Mouse (Mus musculus): ENCODE data around the gene Prss29. TPM values are rescaled to one million over a fixed set of nuclear protein-coding genes. Genes with fewer than 3 reads are reported as not detected.

Prss29 gene
- polyA plus RNA-seq (2015; fragmentation: Nextera tagmentation; extraction: Ambion mirVana): not detected in 2 replicates

DNA sequence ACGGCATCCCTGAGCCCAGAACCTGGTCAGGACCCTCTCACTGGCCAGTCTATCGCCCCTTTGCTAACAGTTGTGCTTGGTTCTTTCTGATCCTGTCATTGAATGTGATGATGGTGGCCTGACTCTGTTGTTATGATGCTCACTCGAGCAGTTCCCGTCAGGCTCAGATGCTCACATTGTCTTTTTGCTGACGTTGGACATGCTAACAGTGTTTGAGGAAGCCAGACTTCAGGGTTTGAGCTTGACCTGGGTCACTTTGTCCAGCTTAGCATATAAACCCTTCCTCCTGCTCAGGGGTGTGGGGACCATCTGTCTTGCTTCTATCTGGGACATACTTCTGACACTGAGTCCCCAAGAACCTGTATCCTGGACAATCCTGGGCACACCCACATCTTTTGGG is at the start of gene Prss29:
Prss29 (plus strand) TSS at position 301 of the 400 bp plus-strand sequence.
- no peak within 1 kb of the TSS for H3K9ac ChIP-seq
- H3K27ac ChIP-seq: no peak within 1 kb of the TSS
- 83% methylated on average over 5 of the region's 5 CpGs for WGBS
- no peaks in the 10 kb centered on the region for H3K4me1 ChIP-seq (replicated peaks)
- H3K9me3 ChIP-seq: no peaks in the 10 kb centered on the region
- H3K36me3 ChIP-seq: no peaks in the 10 kb centered on the region
- no peak within 1 kb of the TSS for H3K4me3 ChIP-seq
- H3K27me3 ChIP-seq: 0 out of 2 replicates have a peak, but pooled peaks cover 2% of the 10 kb centered on the region
- no peak within 1 kb of the TSS for H3K4me2 ChIP-seq
- ATAC-seq (ENCODE audit: low FRiP score): no peak

- H3K27ac ChIP-seq: no peak overlapping the region
- no peaks in the 10 kb centered on the region for H3K27me3 ChIP-seq
- H3K4me2 ChIP-seq: peak overlapping the region; percentile 99
- H3K36me3 ChIP-seq: peaks cover 38% of the 10 kb centered on the region
- peak overlapping the region; percentile 99 for H3K4me3 ChIP-seq
- peaks cover 43% of the 10 kb centered on the region for H3K4me1 ChIP-seq (replicated peaks)
- ATAC-seq (ENCODE audit: low FRiP score): no peak
- WGBS: 95% methylated on average over 2 of the region's 2 CpGs
- H3K9ac ChIP-seq: peak overlapping the region; percentile 100
- no peaks in the 10 kb centered on the region for H3K9me3 ChIP-seq
Observed at GRCm38 (mm10) chr17:25270795-25271335, 47.6 kb upstream of the Prss29 start.

DNA sequence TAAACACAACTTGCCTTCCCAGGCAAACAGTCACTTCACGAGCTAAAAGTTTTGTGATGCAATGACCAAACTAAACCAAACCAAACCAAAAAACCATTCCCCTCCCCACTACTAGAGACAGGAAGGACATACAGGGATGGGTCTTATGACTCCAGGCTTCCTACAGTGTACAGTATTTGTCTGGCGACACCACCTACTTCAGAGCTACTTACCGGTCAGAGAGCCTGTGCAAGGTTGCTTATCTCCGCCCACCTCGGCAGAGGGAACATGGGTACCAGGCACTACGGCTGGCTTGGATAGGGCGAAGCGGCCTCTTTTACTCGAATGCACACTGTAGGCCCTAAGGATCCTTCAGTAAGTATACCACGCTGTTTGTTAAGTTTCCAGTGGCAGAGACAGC is 46.1 kb upstream of the Prss29 start:
- 1% methylated on average over 10 of the region's 10 CpGs for WGBS
- Histone ChIP-seq H3K4me1 (replicated peaks) (peaks cover 43% of the 10 kb centered on the region), H3K27me3 (no peaks in the 10 kb centered on the region; the same call in 1 of the 2 replicates), H3K4me2 (peak overlapping the region; percentile 99), H3K9me3 (no peaks in the 10 kb centered on the region), H3K4me3 (peak overlapping the region; percentile 99), H3K27ac (peak overlapping the region; percentile 99), H3K9ac (peak overlapping the region; percentile 100), H3K36me3 (peaks cover 23% of the 10 kb centered on the region)
- no peak for ATAC-seq (ENCODE audit: low FRiP score)

- peak; percentile 92 for ATAC-seq (ENCODE audit: low FRiP score)
Observed at GRCm38 (mm10) chr17:25272951-25273705, 45.3 kb upstream of the Prss29 start.

DNA sequence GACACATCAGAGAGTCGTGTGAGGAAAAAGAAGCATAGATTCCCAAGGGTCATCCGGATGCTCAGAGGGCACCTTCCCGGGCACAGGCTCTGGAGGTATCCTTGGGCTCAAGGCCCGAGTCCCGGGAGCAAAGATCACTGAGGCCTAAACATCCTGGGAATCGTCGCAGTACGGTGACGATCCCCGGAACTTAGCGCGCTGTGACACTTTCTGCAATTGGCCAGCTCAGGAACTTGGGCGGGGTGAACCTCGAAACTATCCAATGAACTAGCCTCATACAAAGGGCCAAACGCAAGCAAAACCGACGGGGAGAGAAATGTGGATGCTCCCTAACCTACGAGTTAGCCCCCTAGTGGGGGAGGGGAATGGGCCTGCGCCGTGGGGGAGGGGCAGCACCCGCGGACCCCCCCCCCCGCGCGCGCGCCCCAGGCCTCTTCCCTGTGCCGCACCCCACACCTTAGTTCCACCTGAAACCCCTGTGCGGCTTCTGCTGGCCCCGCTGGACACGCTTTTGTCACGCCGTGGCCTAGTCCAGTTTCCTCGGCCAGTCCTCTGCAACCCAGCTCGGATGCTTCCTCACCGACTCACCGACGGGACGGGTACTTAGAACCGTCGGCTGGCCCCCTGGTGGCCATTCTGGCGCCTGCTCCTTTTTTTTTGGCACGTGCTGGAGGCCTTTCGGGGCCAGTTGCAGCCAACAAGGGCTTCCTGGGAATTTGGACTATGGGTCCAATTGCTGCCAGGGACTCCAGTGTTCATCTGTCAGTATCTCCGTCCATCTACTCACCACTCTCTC is 44.5 kb upstream of the Prss29 start:
- peak; percentile 89 for ATAC-seq (ENCODE audit: low FRiP score)
- H3K4me2 ChIP-seq: peak overlapping the region; percentile 99
- peak overlapping the region; percentile 99 for H3K27ac ChIP-seq
- H3K9me3 ChIP-seq: no peaks in the 10 kb centered on the region
- H3K9ac ChIP-seq: peak overlapping the region; percentile 100
- WGBS: 1% methylated on average over 38 of the region's 45 CpGs
- peaks cover 4% of the 10 kb centered on the region; the same call in 1 of the 2 replicates for H3K27me3 ChIP-seq
- peaks cover 43% of the 10 kb centered on the region for H3K4me1 ChIP-seq (replicated peaks)
- H3K4me3 ChIP-seq: peak overlapping the region; percentile 99
- peaks cover 7% of the 10 kb centered on the region for H3K36me3 ChIP-seq

More at GRCm38 (mm10) chr17:25272951-25273705, 45.3 kb upstream of the Prss29 start:
- Histone ChIP-seq H3K4me3 (peak overlapping the region; percentile 99), H3K4me2 (peak overlapping the region; percentile 99), H3K36me3 (peaks cover 15% of the 10 kb centered on the region), H3K9ac (peak overlapping the region; percentile 100), H3K4me1 (replicated peaks) (peaks cover 43% of the 10 kb centered on the region), H3K9me3 (no peaks in the 10 kb centered on the region), H3K27ac (peak overlapping the region; percentile 99), H3K27me3 (peaks cover 4% of the 10 kb centered on the region; the same call in 1 of the 2 replicates)
- WGBS: under 1% methylated on average over 66 of the region's 92 CpGs

DNA sequence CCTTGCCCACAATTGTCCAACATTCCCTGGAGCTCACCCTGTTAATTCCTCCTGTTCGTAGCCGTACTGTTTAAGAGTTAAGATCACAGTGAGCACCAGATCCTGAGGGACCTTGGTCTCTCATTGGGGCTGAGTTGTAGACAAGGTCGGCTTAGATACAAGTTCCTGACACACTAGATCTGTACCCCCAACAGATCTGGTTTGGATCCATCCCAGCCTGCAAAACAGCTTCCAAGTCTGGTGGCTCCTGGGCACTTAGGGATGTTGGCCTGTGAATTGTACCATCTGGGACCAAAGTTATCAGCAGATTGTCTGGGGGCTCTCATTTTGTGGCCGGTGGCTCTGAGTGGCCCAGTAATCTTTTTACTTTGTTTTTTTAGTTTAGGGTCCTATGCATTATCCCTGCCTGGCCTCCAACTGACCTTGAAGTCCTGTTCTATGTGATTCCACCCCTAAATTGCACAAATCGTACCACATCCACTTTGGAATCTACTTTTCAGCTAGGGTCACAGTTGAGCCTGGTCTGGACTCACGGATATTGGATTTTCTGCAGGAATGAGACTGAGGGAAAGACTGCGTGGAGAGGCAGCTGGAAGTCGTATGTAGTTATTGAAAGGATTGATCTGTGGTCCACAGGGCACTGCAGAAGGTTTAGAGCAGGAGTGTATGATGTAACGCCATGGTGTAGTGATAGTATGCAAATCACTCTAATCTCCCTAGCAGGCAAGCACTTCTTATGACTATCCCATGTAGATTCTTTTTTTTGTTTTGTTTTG is 43.7 kb upstream of the Prss29 start, which contains the start of gene Ube2i:
Ube2i (minus strand) TSS at position 52 of the 776 bp plus-strand sequence.
- Histone ChIP-seq H3K9me3 (no peaks in the 10 kb centered on the region), H3K27ac (peak within 1 kb of the TSS; percentile 99), H3K36me3 (no peaks in the 10 kb centered on the region), H3K9ac (peak within 1 kb of the TSS; percentile 100), H3K27me3 (peaks cover 4% of the 10 kb centered on the region; the same call in 1 of the 2 replicates), H3K4me3 (peak within 1 kb of the TSS; percentile 99), H3K4me2 (peak within 1 kb of the TSS; percentile 99), H3K4me1 (replicated peaks) (peaks cover 37% of the 10 kb centered on the region)
- WGBS: 91% methylated on average over 9 of the region's 9 CpGs
- no peak for ATAC-seq (ENCODE audit: low FRiP score)

GRCm38 (mm10) chr17:25275833-25276232 is 42.6 kb upstream of the Prss29 start:
- Histone ChIP-seq H3K4me3 (no peak overlapping the region), H3K4me1 (replicated peaks) (peaks cover 26% of the 10 kb centered on the region), H3K9ac (no peak overlapping the region), H3K4me2 (no peak overlapping the region), H3K27ac (no peak overlapping the region), H3K27me3 (peaks cover 4% of the 10 kb centered on the region; the same call in 1 of the 2 replicates), H3K9me3 (no peaks in the 10 kb centered on the region), H3K36me3 (no peaks in the 10 kb centered on the region)
- no peak for ATAC-seq (ENCODE audit: low FRiP score)
- WGBS: 96% methylated on average over 3 of the region's 3 CpGs

DNA sequence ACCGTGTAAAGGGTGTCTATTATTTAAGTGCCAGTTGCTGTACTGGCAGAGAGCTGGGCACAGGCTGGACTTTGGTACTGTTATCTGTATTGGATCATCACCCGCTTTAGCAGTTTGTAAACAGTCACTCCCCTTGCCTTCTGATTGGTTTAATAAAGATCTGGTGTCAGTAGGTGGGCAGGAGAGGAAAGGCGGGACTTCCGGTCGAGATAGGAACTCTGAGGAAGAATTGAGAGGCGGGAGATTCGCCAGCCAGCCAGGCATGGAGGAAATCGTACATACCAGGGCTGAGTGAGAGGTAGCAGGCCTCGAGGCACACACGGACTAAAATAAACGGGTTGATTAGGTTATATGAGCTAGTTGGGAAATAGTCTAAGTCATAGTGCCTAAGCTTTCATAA is 36.3 kb upstream of the Prss29 start:
- no peak overlapping the region for H3K9ac ChIP-seq
- no peak overlapping the region for H3K4me3 ChIP-seq
- 0 out of 2 replicates have a peak, but pooled peaks cover 4% of the 10 kb centered on the region for H3K27me3 ChIP-seq
- no peaks in the 10 kb centered on the region for H3K9me3 ChIP-seq
- no peaks in the 10 kb centered on the region for H3K4me1 ChIP-seq (replicated peaks)
- WGBS: 45% methylated on average over 11 of the region's 11 CpGs
- no peak overlapping the region; the same call in 1 of the 2 replicates for H3K4me2 ChIP-seq
- no peaks in the 10 kb centered on the region for H3K36me3 ChIP-seq
- no peak overlapping the region for H3K27ac ChIP-seq
- ATAC-seq (ENCODE audit: low FRiP score): no peak

DNA sequence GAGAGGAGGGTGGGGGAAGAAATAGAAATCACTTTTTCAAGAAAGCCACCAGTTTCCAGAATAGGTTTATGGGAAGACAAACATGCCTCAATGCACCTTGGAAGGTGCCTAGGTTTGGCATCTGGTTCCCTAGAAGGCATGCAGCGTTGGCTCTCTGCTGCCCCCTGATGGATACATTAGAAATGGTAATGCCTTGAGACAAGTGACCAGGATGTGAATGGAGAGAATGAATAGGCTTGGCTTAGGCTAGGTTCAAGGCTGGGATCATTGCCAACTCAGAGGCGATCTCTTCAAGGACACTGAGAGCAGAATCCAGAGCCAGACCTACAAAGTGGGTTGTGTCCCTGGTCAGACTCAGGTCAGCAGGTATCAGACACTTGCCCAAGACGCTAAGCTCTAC is 33.4 kb upstream of the Prss29 start:
- H3K27me3 ChIP-seq: no peaks in the 10 kb centered on the region
- H3K9me3 ChIP-seq: no peaks in the 10 kb centered on the region
- no peak overlapping the region for H3K9ac ChIP-seq
- H3K4me1 ChIP-seq (replicated peaks): no peaks in the 10 kb centered on the region
- no peak overlapping the region for H3K4me2 ChIP-seq
- 21% methylated on average over 3 of the region's 3 CpGs for WGBS
- no peaks in the 10 kb centered on the region for H3K36me3 ChIP-seq
- H3K27ac ChIP-seq: no peak overlapping the region
- ATAC-seq (ENCODE audit: low FRiP score): no peak
- H3K4me3 ChIP-seq: no peak overlapping the region

- WGBS: 25% methylated on average over 4 of the region's 4 CpGs
- Histone ChIP-seq H3K36me3 (no peaks in the 10 kb centered on the region), H3K9ac (no peak overlapping the region), H3K27me3 (no peaks in the 10 kb centered on the region), H3K4me1 (replicated peaks) (no peaks in the 10 kb centered on the region), H3K9me3 (no peaks in the 10 kb centered on the region), H3K4me3 (no peak overlapping the region), H3K27ac (no peak overlapping the region), H3K4me2 (no peak overlapping the region)
- ATAC-seq (ENCODE audit: low FRiP score): no peak
Observed at GRCm38 (mm10) chr17:25288842-25289241, 29.6 kb upstream of the Prss29 start.

DNA sequence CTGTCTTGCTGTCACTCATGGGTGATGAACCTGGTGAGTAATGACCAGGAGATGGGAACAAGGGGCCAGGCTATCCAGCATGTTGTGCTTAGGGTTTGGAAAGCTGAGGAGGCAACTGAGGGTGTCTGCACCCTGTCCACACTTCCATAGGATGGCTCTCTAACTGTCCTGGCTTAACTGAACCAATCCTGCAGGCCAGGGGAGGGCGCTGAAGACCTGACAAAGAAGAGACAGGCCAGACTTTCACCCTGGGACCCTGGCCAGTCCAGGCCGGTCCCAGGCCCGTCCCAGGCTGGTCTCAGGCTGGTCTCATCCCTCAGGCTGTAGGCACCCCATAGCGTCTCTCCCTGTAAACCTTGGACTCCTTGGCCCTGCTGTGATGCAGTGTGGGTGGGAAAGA is 28.0 kb upstream of the Prss29 start:
- H3K4me1 ChIP-seq (replicated peaks): no peaks in the 10 kb centered on the region
- H3K4me3 ChIP-seq: no peak overlapping the region
- H3K9ac ChIP-seq: no peak overlapping the region
- 37% methylated on average over 4 of the region's 4 CpGs for WGBS
- H3K27ac ChIP-seq: no peak overlapping the region
- H3K27me3 ChIP-seq: no peaks in the 10 kb centered on the region
- H3K36me3 ChIP-seq: no peaks in the 10 kb centered on the region
- ATAC-seq (ENCODE audit: low FRiP score): no peak
- no peak overlapping the region for H3K4me2 ChIP-seq
- H3K9me3 ChIP-seq: no peaks in the 10 kb centered on the region
